Mouse (Mus musculus) liver, embryonic 13.5 days (tissue): ENCODE results near the gene Zfand3. TPM values are rescaled to one million over a fixed set of nuclear protein-coding genes. Genes with fewer than 3 reads are reported as not detected.

Experiments
- ATAC-seq: fragments of 200-750 bp; cut with Nextera tagmentation; 2 replicates; pipeline ENCODE4 v1.8.0; 2017; ENCODE audit warnings: low read depth, mild to moderate bottlenecking, moderate number of reproducible peaks, moderate library complexity
- DNase-seq: peaks from one replicate; pipeline ENCODE4 v3.0.0; 2022
- H3K27ac ChIP-seq: fragments of 300-500 bp; sonication (generic); 2 replicates; pipeline ENCODE4 v1.5.1; 2015; ENCODE audit warnings: moderate library complexity, mild to moderate bottlenecking, inconsistent platforms
- H3K27me3 ChIP-seq: fragments of 300-500 bp; sonication (generic); 2 replicates; pipeline ENCODE4 v1.6.1; 2015; ENCODE audit warnings: mild to moderate bottlenecking, inconsistent platforms
- H3K36me3 ChIP-seq: fragments of 300-500 bp; sonication (generic); 2 replicates; pipeline ENCODE4 v1.6.1; 2015; ENCODE audit warnings: mild to moderate bottlenecking, inconsistent platforms
- H3K4me1 ChIP-seq: fragments of 300-500 bp; sonication (generic); replicated peaks from 2 replicates; pipeline ENCODE4 v1.6.1; 2015; ENCODE audit warnings: inconsistent platforms
- H3K4me2 ChIP-seq: fragments of 300-500 bp; sonication (generic); 2 replicates; pipeline ENCODE4 v1.6.1; 2015; ENCODE audit warnings: inconsistent platforms, mild to moderate bottlenecking, moderate library complexity
- H3K4me3 ChIP-seq: fragments of 300-500 bp; sonication (generic); replicated peaks from 2 replicates; pipeline ENCODE4 v1.5.1; 2015; ENCODE audit warnings: mild to moderate bottlenecking, inconsistent platforms
- H3K9ac ChIP-seq: fragments of 300-500 bp; sonication (generic); 2 replicates; pipeline ENCODE4 v1.6.1; 2015; ENCODE audit warnings: mild to moderate bottlenecking, inconsistent platforms
- H3K9me3 ChIP-seq: fragments of 300-500 bp; sonication (generic); replicated peaks from 2 replicates; pipeline ENCODE4 v1.6.1; 2016; ENCODE audit warnings: inconsistent platforms
- WGBS: fragments of 180-500 bp; shearing (Covaris S2); methylation state at CpG from one replicate; pipeline ENCODE4 v1.1.7; 2015; ENCODE audit not compliant: insufficient replicate concordance; 5-methylcytosine and 5-hydroxymethylcytosine counted together
- polyA plus RNA-seq: library from polyadenylated mRNA; unstranded; fragments of >200 nt; fragmentation: Nextera tagmentation; extraction: Ambion mirVana; gene quantifications from 2 replicates; pipeline ENCODE4 v1.2.1, GENCODE M21; 2015

Gene Zfand3
- polyA plus RNA-seq, 1 experiment from 2014 or later = 13.7 TPM

- no peaks in the 10 kb centered on the region for H3K27me3 ChIP-seq
- DNase-seq (peak; percentile 20), ATAC-seq (peak; percentile 47; the same call in 1 of the 2 replicates)
- H3K9me3 ChIP-seq = no peaks in the 10 kb centered on the region
- no peak overlapping the region for H3K4me3 ChIP-seq
- H3K4me1 ChIP-seq = peaks cover 56% of the 10 kb centered on the region
- H3K4me2 ChIP-seq = peak overlapping the region; percentile 3; the same call in 1 of the 2 replicates
- 59% methylated on average over 1 of the region's 1 CpGs for WGBS
- no peak overlapping the region for H3K27ac ChIP-seq
- no peak overlapping the region; the same call in 1 of the 2 replicates for H3K9ac ChIP-seq
- H3K36me3 ChIP-seq = no peaks in the 10 kb centered on the region
Observed at GRCm38 (mm10) chr17:30027343-30028029, 23.0 kb downstream of the Zfand3 start.

- no peak for DNase-seq
- Histone ChIP-seq H3K36me3 (no peaks in the 10 kb centered on the region), H3K4me2 (no peak overlapping the region), H3K27ac (no peak overlapping the region), H3K27me3 (no peaks in the 10 kb centered on the region), H3K4me1 (peaks cover 66% of the 10 kb centered on the region), H3K9ac (no peak overlapping the region), H3K9me3 (no peaks in the 10 kb centered on the region), H3K4me3 (no peak overlapping the region)
- 0 out of 2 replicates have a peak, but pooled peaks have one; percentile 39 for ATAC-seq
- WGBS = 38% methylated on average over 7 of the region's 7 CpGs
Observed at GRCm38 (mm10) chr17:30029633-30030226, 25.2 kb downstream of the Zfand3 start.

- no peak for ATAC-seq
- 88% methylated on average over 4 of the region's 4 CpGs for WGBS
Observed at GRCm38 (mm10) chr17:30032796-30033195, 28.3 kb downstream of the Zfand3 start.

GRCm38 (mm10) chr17:30033991-30034390, 29.5 kb downstream of the Zfand3 start:
- Histone ChIP-seq H3K9me3 (no peaks in the 10 kb centered on the region), H3K4me2 (no peak overlapping the region), H3K27me3 (no peaks in the 10 kb centered on the region), H3K9ac (no peak overlapping the region), H3K4me3 (no peak overlapping the region), H3K4me1 (peaks cover 39% of the 10 kb centered on the region), H3K36me3 (no peaks in the 10 kb centered on the region), H3K27ac (no peak overlapping the region; the same call in 1 of the 2 replicates)
- 60% methylated on average over 4 of the region's 4 CpGs for WGBS
- ATAC-seq = no peak
- no peak for DNase-seq

More at GRCm38 (mm10) chr17:30032796-30033195, 28.3 kb downstream of the Zfand3 start:
- no peaks in the 10 kb centered on the region for H3K36me3 ChIP-seq
- no peak overlapping the region for H3K27ac ChIP-seq
- H3K4me1 ChIP-seq = peaks cover 51% of the 10 kb centered on the region
- no peaks in the 10 kb centered on the region for H3K27me3 ChIP-seq
- no peak overlapping the region for H3K4me3 ChIP-seq
- no peak overlapping the region for H3K4me2 ChIP-seq
- no peak for DNase-seq
- no peaks in the 10 kb centered on the region for H3K9me3 ChIP-seq
- H3K9ac ChIP-seq = no peak overlapping the region

GRCm38 (mm10) chr17:30035216-30036005, 30.9 kb downstream of the Zfand3 start:
- no peak for ATAC-seq
- WGBS = 53% methylated on average over 4 of the region's 4 CpGs
- H3K9ac ChIP-seq = no peak overlapping the region

GRCm38 (mm10) chr17:30043163-30043822, 38.8 kb downstream of the Zfand3 start:
- Histone ChIP-seq H3K4me3 (no peak overlapping the region), H3K27me3 (no peaks in the 10 kb centered on the region), H3K36me3 (no peaks in the 10 kb centered on the region), H3K9ac (no peak overlapping the region), H3K4me2 (no peak overlapping the region), H3K4me1 (peaks cover 27% of the 10 kb centered on the region), H3K27ac (peak overlapping the region; percentile 24; the same call in 1 of the 2 replicates), H3K9me3 (no peaks in the 10 kb centered on the region)
- DNase-seq (no peak), ATAC-seq (no peak)
- 82% methylated on average over 7 of the region's 7 CpGs for WGBS

More at GRCm38 (mm10) chr17:30035216-30036005, 30.9 kb downstream of the Zfand3 start:
- Histone ChIP-seq H3K4me1 (peaks cover 28% of the 10 kb centered on the region), H3K36me3 (no peaks in the 10 kb centered on the region), H3K4me3 (no peak overlapping the region), H3K9me3 (no peaks in the 10 kb centered on the region), H3K27me3 (no peaks in the 10 kb centered on the region), H3K4me2 (no peak overlapping the region), H3K27ac (no peak overlapping the region)
- no peak for DNase-seq

- DNase-seq (no peak), ATAC-seq (no peak)
Observed at GRCm38 (mm10) chr17:30045181-30045580, 40.6 kb downstream of the Zfand3 start.

GRCm38 (mm10) chr17:30046654-30047053, 42.1 kb downstream of the Zfand3 start:
- DNase-seq = no peak
- H3K4me3 ChIP-seq = no peak overlapping the region
- no peak overlapping the region for H3K4me2 ChIP-seq
- WGBS = 86% methylated on average over 5 of the region's 5 CpGs
- H3K36me3 ChIP-seq = no peaks in the 10 kb centered on the region
- no peak overlapping the region for H3K9ac ChIP-seq
- no peak for ATAC-seq
- H3K27me3 ChIP-seq = no peaks in the 10 kb centered on the region
- no peak overlapping the region for H3K27ac ChIP-seq
- no peaks in the 10 kb centered on the region for H3K9me3 ChIP-seq
- peaks cover 28% of the 10 kb centered on the region; the same call in 1 of the 2 replicates for H3K4me1 ChIP-seq

More at GRCm38 (mm10) chr17:30045181-30045580, 40.6 kb downstream of the Zfand3 start:
- H3K27me3 ChIP-seq = no peaks in the 10 kb centered on the region
- no peak overlapping the region for H3K4me2 ChIP-seq
- H3K9me3 ChIP-seq = no peaks in the 10 kb centered on the region
- H3K9ac ChIP-seq = no peak overlapping the region
- WGBS = 78% methylated on average over 2 of the region's 2 CpGs
- H3K4me3 ChIP-seq = no peak overlapping the region
- peaks cover 25% of the 10 kb centered on the region; the same call in 1 of the 2 replicates for H3K4me1 ChIP-seq
- H3K27ac ChIP-seq = no peak overlapping the region
- no peaks in the 10 kb centered on the region for H3K36me3 ChIP-seq

GRCm38 (mm10) chr17:30051523-30052346, 47.2 kb downstream of the Zfand3 start:
- no peak overlapping the region for H3K4me2 ChIP-seq
- DNase-seq = no peak
- WGBS = 56% methylated on average over 5 of the region's 5 CpGs

GRCm38 (mm10) chr17:30052347-30052742, 47.8 kb downstream of the Zfand3 start:
- Histone ChIP-seq H3K4me1 (peaks cover 26% of the 10 kb centered on the region), H3K4me3 (no peak overlapping the region), H3K36me3 (no peaks in the 10 kb centered on the region), H3K27ac (no peak overlapping the region), H3K27me3 (no peaks in the 10 kb centered on the region), H3K4me2 (no peak overlapping the region), H3K9ac (no peak overlapping the region), H3K9me3 (no peaks in the 10 kb centered on the region)
- no peak for DNase-seq
- no peak for ATAC-seq
- WGBS = 78% methylated on average over 5 of the region's 5 CpGs

More at GRCm38 (mm10) chr17:30051523-30052346, 47.2 kb downstream of the Zfand3 start:
- no peak overlapping the region for H3K27ac ChIP-seq
- H3K9ac ChIP-seq = no peak overlapping the region
- no peaks in the 10 kb centered on the region for H3K36me3 ChIP-seq
- no peaks in the 10 kb centered on the region for H3K9me3 ChIP-seq
- no peak for ATAC-seq
- H3K4me1 ChIP-seq = peaks cover 30% of the 10 kb centered on the region
- H3K27me3 ChIP-seq = no peaks in the 10 kb centered on the region
- no peak overlapping the region for H3K4me3 ChIP-seq
